Mouse (Mus musculus) left cerebral cortex, adult 8-10 months (tissue): Measurements from ENCODE around the gene Runx2. TPM values are rescaled to one million over a fixed set of nuclear protein-coding genes. Genes with fewer than 3 reads are reported as not detected.

ENCODE experiments used
- DNase-seq, 2 experiments: peaks; one replicate each; pipeline ENCODE4 v3.0.0; 2022; ENCODE audit warnings: low spot score in 2 of 2
- total RNA-seq, 4 experiments: library from RNA; stranded (reverse); gene quantifications; 2 replicates each; pipeline ENCODE4 v1.2.4; 2022

Gene Runx2
- total RNA-seq, 4 experiments from 2014 or later: 8.9 to 12.6 (median 9.8) TPM

- no peak for DNase-seq
These were observed 335.1 kb downstream of the Runx2 start for GRCm38 (mm10) chr17:44479491-44479890.

GRCm38 (mm10) chr17:44475910-44476309 is 338.7 kb downstream of the Runx2 start:
- no peak for DNase-seq

GRCm38 (mm10) chr17:44474280-44474679 is 340.3 kb downstream of the Runx2 start:
- DNase-seq: no peak

GRCm38 (mm10) chr17:44472695-44473094 is 341.9 kb downstream of the Runx2 start:
- no peak for DNase-seq

- DNase-seq: no peak
These were observed 350.9 kb downstream of the Runx2 start for GRCm38 (mm10) chr17:44463679-44464078.

- DNase-seq: no peak
These were observed 354.4 kb downstream of the Runx2 start for GRCm38 (mm10) chr17:44460156-44460555.

- DNase-seq: no peak
These were observed 355.6 kb downstream of the Runx2 start for GRCm38 (mm10) chr17:44459029-44459428.

GRCm38 (mm10) chr17:44456696-44457095 is 357.9 kb downstream of the Runx2 start:
- no peak for DNase-seq

- DNase-seq: peak; percentile 9 to 47
These were observed 358.7 kb downstream of the Runx2 start for GRCm38 (mm10) chr17:44455681-44456600.

GRCm38 (mm10) chr17:44449915-44450471 is 364.6 kb downstream of the Runx2 start:
- DNase-seq: no peak

Other genes with a start within 250 kb of the Runx2 start
- 10 to 100 TPM; 14.4 to 18.0 (median 16.6) TPM for gene Supt3, start 37.6 kb downstream of the Runx2 start, total RNA-seq